Mouse (Mus musculus): ENCODE results near the gene Sorcs2.
A peak's percentile ranks its signal among the peaks of the same experiment; 100 is the strongest.

Sorcs2 gene

DNA sequence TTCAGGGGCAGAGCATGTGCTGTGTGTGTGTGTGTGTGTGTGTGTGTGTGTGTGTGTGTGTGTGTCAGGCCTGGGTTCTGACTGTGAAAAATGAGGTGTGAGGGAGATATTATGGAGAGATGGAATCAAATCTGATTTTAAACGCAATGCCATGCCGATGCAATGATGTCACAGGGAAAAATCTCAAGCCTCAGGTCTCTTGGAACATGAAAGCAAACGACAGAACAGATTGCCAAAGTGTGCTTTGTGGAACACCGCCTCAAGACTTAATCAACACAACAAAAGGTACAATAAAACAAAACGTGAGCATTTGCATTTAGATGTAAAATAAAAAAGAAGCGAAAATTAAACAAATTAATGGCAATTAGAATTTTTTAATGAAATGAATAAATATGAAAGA is 177.3 kb downstream of the Sorcs2 start:
- DNase-seq = no peak

DNA sequence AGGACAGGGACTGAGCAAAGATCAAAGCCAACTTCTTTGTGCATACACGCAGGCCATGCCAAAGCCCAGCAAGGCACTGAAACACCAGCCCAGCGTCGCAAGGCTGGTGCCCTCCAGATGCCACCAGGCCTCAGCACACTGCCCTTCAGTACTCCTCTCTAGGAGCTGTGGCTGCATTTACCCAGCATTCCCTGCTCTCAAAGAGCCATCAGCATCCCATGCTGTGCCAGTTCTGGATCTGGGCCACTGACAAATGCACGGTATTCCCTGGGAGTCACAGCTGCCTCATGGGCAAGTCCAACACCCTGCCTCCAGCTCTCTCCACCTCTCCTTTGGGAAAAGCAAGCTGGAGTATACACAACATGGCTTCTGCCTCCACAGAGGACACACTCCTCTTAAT is 177.8 kb downstream of the Sorcs2 start:
- DNase-seq = no peak

DNA sequence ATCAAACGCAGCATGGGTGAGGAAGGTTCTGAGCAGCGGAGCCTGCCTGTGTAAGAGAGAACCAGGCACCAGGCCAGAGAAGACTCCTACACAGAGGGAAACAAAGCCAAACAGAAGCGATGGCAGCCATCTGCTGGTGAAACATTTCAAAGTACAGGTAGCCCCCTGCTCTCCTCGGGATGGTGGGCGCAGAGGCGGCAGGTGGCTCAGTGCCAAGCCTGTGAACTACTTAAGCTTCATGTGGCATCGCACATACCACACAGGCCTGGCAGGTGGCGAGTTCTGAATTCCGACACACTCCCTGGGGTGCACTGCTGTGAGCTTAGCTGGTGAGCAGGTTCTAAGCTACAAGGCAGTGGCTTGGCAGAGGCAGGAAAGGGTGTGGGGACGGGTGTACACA is 184.6 kb downstream of the Sorcs2 start:
- DNase-seq = no peak

DNA sequence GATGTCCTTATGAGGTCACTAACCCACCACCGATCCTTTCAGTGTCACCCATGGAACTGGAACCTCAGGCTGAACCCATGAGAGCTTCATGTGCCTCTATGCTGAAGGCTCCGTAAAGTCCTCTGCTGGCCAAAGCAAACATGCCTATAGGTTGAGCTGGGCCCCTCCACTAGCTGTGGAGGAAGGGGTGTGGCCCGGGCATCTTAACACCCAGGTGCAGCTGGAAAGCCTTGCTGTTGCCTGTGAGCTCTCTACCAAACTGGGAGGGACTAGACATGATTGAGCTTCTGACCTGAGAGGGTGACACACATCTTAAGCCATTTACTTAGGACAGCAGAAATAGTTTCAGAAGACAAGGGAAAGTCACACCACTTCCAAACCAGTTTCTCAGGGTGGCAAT is 189.1 kb downstream of the Sorcs2 start:
- DNase-seq = no peak

DNA sequence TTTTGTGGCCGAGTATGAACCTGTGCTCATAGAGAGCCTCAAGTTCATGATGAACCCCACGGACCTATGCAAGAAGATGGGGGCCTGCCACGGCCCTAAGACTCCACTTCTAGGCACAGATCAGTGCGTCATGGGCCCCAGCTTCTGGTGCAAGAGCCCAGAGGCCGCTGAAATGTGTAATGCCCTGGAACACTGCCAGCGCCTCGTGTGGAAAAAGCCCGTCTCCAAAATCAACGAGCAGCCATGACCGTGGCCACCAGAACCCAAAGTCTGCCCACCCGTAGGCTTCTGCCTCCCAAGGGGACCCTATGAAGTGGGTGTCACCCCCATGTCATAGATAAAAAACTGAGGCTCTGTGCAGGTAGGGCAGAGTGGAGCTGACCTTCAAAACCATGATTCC is 192.5 kb downstream of the Sorcs2 start:
- no peak for DNase-seq

DNA sequence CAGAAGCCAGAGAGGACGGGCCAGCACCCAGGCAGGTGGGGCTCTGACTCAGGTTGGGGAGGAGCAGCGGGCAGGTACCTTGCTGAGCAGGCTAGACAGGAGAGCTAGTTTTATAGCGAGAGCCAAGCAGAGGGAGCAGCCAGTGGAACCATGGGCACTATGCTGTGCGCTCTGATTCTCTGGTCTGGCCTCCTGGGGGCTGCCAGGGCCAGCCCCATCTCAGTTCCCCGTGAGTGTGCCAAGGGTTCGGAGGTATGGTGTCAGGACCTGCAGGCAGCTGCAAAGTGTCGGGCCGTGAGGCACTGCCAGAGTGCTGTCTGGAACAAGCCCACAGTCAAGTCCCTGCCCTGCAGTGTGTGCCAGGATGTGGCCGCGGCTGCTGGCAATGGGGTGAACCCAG is 194.0 kb downstream of the Sorcs2 start, which contains the start of gene Psapl1:
Gene Psapl1, plus strand, starts transcription at position 106 of the 400 bp plus-strand sequence.
- no peak for DNase-seq

DNA sequence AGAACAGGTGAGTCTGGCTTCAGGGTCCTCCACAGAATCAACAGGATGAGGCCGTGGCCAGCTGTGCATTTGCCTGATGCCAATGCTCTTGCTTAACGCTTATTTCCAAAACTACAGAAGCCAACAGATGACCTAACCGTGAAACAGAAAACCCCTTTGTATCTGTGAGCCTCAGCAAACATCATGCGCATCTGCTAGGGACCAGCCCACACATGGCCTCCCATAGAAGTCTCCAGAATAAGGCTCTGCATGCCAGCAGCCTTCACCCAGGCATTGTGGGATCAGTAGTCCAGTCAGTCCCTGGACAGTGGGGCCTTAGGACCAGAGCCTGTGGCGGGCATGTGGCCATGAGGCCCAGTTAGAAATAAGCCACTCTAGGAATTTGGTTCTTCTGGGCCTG is 194.5 kb downstream of the Sorcs2 start:
- peak; percentile 12 for DNase-seq

DNA sequence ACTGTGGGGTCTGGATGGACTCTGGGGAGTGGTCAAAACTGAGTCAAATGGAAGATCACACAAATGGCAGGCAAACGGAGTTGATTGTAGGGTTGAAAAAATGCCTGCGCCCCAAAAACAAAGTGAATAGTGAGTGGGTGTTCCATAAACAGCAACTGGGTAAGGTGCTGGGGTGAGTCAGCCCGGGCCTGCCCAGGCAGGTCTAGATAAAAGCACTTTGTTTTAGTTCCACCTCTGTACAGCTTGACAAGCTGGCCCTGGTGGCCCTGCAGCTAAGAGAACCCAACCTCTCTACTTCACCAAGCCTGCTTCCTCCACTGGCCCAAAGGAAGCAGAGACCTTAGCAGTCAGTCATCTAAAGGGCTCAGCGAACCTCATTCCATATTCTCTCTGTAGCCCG is 195.2 kb downstream of the Sorcs2 start:
- no peak for DNase-seq

DNA sequence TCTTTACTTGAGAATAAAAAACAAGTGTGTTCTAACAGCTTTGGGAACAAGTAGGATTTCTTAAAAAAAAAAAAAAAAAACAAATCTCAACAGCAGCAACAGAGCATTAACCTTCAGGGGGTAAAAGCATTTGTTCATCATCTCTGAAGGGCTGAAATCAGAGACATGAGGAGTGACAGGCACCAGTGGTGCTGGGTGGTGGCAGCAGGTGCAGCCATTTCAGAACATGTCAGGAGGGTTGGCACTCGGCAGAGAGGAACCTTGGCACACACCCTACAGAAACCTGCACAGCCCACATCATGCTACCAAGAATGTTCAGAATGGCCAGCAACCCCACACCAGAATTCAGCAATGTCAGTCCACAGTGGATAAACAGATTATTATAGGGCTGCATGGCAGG is 198.4 kb downstream of the Sorcs2 start:
- no peak for DNase-seq

DNA sequence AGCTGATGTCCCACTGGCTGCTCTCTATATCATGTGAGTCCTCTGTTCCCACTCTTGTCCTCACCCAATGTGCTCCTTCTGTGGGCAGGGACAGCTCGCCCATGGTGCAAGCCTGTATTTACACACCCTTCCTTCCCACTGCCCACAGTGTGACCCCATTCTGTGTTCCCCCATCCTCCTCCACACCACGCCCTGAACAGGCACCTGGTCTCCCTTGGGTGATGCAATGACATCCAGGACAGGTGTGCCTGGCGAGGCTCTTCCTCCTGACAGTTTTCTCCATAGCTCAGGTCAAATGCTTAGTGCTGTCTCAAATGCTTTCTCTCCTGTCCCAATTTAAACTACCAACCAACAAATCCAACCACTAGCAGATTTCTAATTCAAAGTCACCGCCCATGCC is 202.5 kb downstream of the Sorcs2 start:
- DNase-seq = no peak

DNA sequence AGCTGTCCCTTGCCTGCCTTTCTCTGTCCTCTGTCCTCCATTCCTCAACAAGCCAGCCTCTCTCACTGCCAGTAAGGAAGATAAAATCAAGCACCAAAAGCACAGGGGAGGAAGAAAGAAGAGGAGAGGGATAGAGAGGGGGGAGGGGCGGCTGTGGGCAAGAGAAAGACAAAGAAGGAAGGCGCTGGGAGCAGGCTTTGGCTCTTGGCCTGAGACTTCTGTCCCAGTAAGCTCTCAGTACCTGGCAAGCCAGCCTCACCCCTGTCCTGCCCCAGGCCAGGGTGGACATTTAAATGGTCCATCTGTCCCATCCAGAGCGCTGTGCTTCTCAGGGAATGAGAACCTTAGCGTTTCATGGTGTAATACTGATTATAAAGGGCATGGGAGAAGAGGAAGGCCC is 203.3 kb downstream of the Sorcs2 start:
- DNase-seq = no peak

DNA sequence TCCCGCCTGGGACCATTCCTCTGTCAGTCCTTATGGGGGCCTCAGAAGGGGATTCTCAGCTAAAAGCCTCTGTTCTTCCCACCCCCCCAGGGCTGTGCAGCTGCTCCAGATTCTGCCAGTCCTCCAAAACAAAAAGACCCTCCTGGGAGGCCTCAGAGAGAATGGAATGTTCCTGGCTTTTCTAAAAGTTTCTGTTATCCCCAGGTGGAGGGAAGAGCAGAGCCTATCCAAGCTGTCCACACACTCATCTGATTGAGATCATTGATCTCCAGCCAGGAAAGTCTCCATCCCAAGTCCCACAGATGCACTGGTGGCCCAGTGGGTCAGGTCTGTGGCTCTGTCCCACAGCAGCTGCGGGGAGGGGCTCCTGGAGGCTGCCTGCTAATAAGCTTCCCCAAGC is 205.3 kb downstream of the Sorcs2 start:
- DNase-seq = no peak

DNA sequence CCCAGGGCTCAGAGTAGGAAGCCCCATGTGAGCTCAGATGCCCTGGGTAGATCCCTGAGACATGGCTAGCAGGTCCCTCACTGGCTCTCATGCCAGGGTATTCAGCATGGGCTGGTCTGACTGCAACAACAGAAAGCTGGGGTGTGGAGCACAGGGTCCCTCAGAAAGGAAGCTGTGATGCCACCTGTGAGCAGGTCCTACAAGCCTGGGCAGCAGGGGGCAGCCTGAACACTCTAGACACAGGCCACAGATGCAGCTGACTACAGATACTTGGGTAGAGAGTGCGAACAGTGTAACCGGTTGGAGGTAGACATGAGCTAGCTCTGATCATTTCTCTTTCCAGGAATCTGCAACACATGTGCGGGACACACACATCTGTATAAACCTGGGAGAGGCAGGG is 206.1 kb downstream of the Sorcs2 start:
- DNase-seq = no peak

DNA sequence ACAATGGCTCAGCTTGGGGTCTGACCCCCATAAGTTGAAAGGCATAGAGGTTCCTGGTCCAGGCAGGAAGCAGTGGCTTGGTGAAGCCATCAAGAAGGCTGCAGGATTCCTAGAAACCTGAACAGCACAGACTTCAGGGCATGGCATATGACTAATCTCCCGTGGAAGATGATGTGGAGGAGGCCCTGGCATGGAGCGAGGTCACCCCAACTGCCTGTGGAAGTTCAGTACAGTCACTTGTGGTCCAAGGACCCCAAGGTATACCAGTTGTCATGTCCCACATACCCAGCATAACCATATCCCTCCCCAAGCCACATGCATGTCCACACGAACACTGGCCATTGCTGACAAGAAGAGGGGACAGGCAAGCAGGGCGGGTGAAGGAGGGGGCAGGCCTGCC is 206.7 kb downstream of the Sorcs2 start:
- DNase-seq = no peak

DNA sequence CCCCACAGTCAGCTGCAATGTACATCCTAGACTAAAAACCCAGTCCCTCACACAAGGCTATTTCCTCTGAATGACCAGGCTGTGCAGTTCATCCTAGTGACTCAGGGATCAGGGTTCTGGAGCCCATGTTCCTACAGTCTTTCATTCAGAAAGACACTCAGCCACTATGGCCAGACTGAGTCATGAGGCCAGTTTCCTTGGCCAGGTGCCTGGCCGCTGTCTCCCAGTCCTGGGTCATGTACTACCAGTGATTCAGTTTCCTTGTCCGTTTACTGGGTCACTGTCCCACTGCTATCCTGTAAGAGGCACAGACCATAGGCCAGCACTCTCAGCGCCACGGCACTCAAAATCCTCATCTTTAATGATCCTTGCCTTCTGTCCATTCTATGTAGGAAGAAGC is 209.6 kb downstream of the Sorcs2 start:
- DNase-seq = no peak

DNA sequence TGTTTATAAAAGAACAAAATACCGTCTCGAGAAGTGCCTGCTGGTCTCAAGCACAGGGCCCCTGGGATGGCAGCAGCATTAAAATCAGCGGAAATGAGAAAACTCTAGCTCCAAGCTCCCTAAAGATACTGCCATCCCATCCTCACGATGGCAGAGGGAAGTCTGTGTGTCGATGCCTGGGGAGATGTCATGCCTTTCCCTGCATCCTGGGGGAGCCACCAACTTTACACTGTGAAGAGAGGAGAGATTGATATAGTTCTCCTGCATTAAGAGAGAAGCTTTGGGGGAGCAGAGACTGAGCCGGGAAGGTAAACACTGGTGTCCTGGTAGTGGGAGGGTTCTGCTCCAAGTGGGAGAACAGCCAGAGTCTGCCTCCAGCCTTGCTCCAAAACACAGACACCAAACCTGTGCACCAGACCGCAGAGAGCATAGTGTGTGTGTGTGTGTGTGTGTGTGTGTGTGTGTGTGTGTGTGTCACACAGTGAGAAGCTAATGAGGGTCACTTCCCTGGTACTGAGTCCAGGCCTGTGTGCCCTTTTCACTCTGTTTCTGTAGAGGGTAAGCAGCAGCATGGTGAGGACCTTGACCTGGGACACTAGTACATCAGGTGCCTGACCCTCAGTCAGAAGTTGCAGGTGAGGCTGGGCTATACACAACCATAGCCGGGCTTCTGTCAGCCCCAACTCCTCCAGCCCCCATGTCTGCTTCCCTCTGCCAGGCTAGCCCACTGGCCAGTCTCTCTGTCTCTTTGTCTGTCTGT is 211.5 kb downstream of the Sorcs2 start:
- DNase-seq = no peak

DNA sequence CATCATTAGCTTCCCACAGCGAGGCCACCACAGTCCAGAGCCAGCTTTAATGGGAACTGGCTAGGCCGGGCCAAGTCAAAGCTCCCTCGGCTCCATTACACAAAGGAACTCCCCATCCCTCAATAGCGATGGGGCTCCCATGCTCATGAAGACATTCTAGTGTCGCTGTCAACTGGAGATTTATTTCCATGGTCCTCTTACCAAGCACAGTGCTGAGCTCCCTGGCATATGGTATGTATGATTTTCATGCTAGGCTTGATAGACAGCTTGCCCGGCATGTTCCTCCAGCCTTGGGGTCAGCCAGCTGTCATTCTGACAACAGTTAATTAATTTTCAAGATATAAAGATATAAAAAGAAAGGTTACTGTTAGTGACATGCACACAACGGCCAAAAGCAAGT is 215.6 kb downstream of the Sorcs2 start:
- no peak for DNase-seq

DNA sequence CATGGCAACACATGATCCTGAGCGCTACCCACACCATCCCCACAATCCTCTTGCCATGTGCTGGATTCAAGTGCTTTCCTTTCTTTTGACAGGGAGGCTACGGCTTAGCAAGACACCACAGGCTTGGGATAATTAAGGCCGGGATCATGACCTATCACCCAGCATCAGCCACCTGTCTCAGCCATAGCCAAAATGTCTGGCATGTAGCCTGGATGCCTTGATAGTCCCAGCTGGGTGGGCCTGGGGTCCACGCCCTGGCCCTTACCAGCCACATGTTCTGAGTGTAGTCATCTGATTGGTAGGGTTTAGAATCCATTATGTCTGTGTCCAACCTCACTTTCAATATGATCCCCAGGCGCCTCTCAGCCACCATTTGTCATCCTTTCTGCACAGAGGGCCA is 218.2 kb downstream of the Sorcs2 start:
- DNase-seq = no peak

DNA sequence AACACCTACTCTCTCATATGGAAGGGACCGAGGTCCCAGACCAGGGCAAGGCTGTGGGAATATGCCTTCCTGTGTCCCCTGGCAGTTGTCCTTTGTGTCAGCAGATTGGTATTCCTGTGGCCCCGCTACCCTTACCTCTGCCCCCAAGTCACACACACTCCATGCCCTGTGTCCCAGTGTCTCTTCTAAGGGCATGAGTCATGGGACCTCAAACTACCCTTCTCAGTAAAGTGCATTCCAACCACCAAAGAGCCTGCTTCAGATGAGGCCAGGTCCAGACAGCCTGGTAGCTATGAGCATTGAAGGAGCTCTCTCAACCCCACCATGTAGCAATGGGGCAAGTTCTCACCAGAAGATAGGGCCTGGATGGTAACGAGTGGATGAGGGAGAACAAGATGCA is 219.2 kb downstream of the Sorcs2 start:
- no peak for DNase-seq

DNA sequence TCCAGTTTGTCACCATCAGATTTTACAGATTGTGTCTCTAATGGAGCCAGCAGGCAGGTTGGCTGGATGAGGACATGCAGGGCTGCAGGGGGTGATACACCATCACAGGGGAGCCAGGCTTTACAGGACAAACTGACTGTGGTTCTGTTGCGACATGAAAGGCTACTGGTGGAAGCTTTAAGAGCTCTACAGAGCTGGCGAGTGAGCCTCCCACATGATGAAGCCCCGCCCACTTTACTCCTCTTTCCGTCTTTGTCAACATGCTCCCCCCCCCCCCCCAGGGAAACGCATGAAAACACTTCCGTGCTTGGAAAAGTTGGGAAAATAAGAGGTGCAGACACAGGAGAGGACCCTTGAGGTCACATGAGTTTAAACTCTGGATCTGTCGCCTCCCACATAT is 219.7 kb downstream of the Sorcs2 start:
- no peak for DNase-seq

DNA sequence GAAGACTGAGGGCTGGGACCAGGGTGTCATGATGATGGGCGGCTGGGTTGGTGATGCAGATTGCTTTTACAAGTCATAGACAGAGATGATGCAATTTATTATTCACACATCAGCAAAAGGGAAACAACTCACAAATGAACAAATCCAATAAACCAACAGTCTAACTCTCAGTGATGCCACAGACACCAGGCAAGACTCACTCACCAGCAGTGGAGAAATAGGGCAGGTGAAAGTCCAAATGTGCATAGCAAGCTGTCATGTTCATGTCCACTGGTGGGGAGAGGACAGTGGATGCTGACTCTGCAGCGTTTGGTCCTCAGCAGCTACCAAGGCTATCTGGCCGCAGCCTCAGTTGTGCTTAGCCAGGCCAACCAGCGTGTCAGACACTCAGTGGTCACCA is 221.1 kb downstream of the Sorcs2 start:
- DNase-seq = no peak

DNA sequence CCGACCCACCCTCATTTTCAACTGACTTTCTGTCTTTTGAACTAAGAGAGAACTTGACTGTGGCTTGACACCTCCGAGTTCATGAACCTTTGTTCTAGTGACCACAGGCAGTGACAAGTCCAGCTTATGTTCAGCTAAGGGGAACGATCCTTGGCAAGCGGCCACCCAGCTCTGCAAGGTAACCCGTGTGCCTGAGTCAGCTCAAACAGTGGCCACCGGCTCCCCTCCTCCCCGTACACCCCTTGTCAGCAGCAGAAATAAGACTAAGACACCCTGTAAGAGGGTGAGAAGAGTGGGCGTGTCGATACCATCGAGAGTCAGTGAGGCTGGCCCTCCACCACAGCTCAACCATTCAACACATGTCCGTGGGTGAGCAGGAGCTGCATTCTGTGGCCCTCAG is 221.5 kb downstream of the Sorcs2 start:
- DNase-seq = no peak

DNA sequence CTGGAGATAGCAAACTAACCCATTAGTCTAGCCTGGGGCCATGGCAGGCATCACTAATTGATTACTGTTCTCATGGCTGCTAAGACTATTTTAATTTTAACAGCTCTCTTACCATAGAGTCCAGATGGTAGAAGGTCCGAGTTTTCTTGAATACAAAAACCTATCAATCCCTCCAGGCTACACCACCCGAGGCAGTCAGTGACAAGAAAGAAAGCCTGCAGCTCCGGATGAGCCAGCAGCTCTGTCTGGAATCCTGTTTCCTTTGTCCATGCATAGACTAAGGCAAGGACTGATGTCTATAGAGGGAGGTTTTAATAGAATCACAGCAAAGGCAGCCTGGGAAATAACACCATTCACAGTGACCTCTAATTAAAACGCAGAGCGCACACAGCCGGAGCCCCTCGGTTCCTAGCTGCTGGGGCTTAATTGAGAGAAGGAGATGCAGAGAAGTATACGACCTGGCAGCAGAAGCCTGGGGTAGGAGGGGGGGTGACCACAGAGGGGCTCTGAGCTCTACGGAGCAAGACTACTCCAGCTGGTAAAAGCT is 223.3 kb downstream of the Sorcs2 start:
- DNase-seq = no peak

DNA sequence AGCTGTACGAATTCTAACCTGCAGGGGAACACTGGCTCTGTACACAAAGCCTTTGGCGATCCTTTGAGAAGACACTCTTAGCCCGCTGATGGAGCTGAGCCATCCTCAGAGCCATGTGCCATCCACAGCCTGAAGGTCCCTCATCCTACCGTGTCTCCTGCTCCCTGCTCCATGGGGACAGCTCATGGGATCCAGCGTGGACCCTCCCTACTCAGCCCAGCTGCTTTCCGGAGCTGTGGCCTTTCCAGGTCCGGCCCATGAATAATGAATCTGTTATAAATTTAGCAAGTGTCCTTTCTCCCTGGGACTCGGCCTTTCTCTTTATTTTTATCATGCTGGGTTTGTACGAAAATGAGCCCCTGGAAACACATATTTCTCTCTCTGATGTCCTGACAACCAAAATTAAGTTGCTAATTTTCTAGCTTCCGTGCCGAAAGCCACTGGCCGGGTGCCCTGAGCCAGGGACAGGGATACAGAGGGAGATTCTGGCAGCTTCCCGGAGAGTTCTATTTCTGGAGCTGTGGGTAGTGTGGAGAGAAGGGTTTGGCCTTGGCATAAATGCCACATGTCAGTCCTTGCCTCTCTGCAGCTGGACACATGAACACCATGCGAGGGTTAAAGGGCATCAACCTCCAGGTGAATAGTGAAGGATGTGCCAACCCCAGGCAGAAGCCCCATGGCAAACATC is 228.8 kb downstream of the Sorcs2 start:
- DNase-seq = peak; percentile 14

Measured in cerebellum, adult 9-10 months (tissue).